Mouse (Mus musculus) MEL (cell line): ENCODE results near the gene Dclk3. TPM values are rescaled to one million over a fixed set of nuclear protein-coding genes. Genes with fewer than 3 reads are reported as not detected.

ENCODE experiments used
- DNase-seq: peaks from one replicate; pipeline ENCODE4 v3.0.0; 2011; ENCODE audit warnings: low read depth, low spot score
- H3K27ac ChIP-seq: 2 replicates; pipeline ENCODE4 v1.5.1; 2012; ENCODE audit warnings: low read depth, mild to moderate bottlenecking, control low read depth, low read length, moderate library complexity; ENCODE audit not compliant: control insufficient read depth
- H3K27me3 ChIP-seq, 2 experiments: fragments of 150-350 bp in 1 of 2; sonication (generic) in 1 of 2; 2 replicates each; pipeline ENCODE4 v1.6.1; 2012; ENCODE audit warnings: low read length in 2 of 2, mild to moderate bottlenecking in 2 of 2, improper control_type of control experiment in 1 of 2, moderate library complexity in 1 of 2; ENCODE audit not compliant: insufficient read depth in 2 of 2, control insufficient read depth in 1 of 2
- H3K36me3 ChIP-seq, 2 experiments: 2 replicates each; pipeline ENCODE4 v1.6.1; 2012 to 2014; ENCODE audit warnings: low read length in 2 of 2, improper control_type of control experiment in 1 of 2, inconsistent platforms in 1 of 2, mild to moderate bottlenecking in 1 of 2; ENCODE audit not compliant: insufficient read depth in 2 of 2, control insufficient read depth in 1 of 2
- H3K4me1 ChIP-seq, 2 experiments: fragments of 150-350 bp in 1 of 2; sonication (generic) in 1 of 2; 2 replicates each; pipeline ENCODE4 v1.6.1; 2012; ENCODE audit warnings: low read length in 2 of 2, improper control_type of control experiment in 1 of 2, mild to moderate bottlenecking in 1 of 2; ENCODE audit not compliant: insufficient read depth in 2 of 2, control insufficient read depth in 1 of 2
- H3K4me3 ChIP-seq, 2 experiments: fragments of 150-350 bp in 1 of 2; sonication (generic) in 1 of 2; 2 replicates each; pipeline ENCODE4 v1.5.1; 2012; ENCODE audit warnings: low read depth in 2 of 2, low read length in 2 of 2, mild to moderate bottlenecking in 2 of 2, moderate library complexity in 2 of 2, control low read depth in 1 of 2, improper control_type of control experiment in 1 of 2; ENCODE audit not compliant: control insufficient read depth in 1 of 2, insufficient read depth in 1 of 2
- H3K79me2 ChIP-seq: 2 replicates; pipeline ENCODE4 v1.6.1; 2012; ENCODE audit warnings: mild to moderate bottlenecking, low read length, moderate library complexity; ENCODE audit not compliant: control insufficient read depth, poor library complexity, insufficient read depth
- H3K9ac ChIP-seq: 2 replicates; pipeline ENCODE4 v1.6.1; 2012; ENCODE audit warnings: low read depth, mild to moderate bottlenecking, control low read depth, low read length, moderate library complexity; ENCODE audit not compliant: control insufficient read depth, poor library complexity, severe bottlenecking
- H3K9me3 ChIP-seq: fragments of 150-350 bp; sonication (generic); replicated peaks from 2 replicates; pipeline ENCODE4 v1.6.1; 2012; ENCODE audit warnings: mild to moderate bottlenecking, low read length, improper control_type of control experiment, moderate library complexity; ENCODE audit not compliant: insufficient read depth
- BHLHE40 ChIP-seq: IDR thresholded peaks from 2 replicates; pipeline ENCODE4 v1.6.1; 2012; ENCODE audit warnings: low read depth, mild to moderate bottlenecking, inconsistent platforms, low read length, improper control_type of control experiment, borderline replicate concordance
- CHD2 ChIP-seq: IDR thresholded peaks from 2 replicates; pipeline ENCODE4 v1.6.1; 2011; ENCODE audit warnings: low read length, improper control_type of control experiment
- E2F4 ChIP-seq: IDR thresholded peaks from 2 replicates; pipeline ENCODE4 v1.6.1; 2011; ENCODE audit warnings: low read depth, low read length, improper control_type of control experiment, borderline replicate concordance
- EP300 ChIP-seq, 2 experiments: IDR thresholded peaks; 2 replicates each; pipeline ENCODE4 v1.6.1; 2011; ENCODE audit warnings: improper control_type of control experiment in 2 of 2, low read length in 2 of 2, low read depth in 1 of 2, mild to moderate bottlenecking in 1 of 2
- GABPA ChIP-seq: IDR thresholded peaks from 2 replicates; pipeline ENCODE4 v1.6.1; 2012; ENCODE audit warnings: low read depth, mild to moderate bottlenecking, inconsistent platforms, low read length, improper control_type of control experiment, moderate library complexity
- GATA1 ChIP-seq: IDR thresholded peaks from 2 replicates; pipeline ENCODE4 v1.6.1; 2011; ENCODE audit warnings: low read depth, low read length, improper control_type of control experiment
- MEF2A ChIP-seq: IDR thresholded peaks from 2 replicates; pipeline ENCODE4 v1.6.1; 2014; ENCODE audit warnings: low read depth, mild to moderate bottlenecking, inconsistent platforms, low read length, improper control_type of control experiment; ENCODE audit not compliant: poor library complexity, insufficient replicate concordance, severe bottlenecking; ENCODE audit errors: extremely low read depth
- MYB ChIP-seq: IDR thresholded peaks from 2 replicates; pipeline ENCODE4 v1.6.1; 2011; ENCODE audit warnings: mild to moderate bottlenecking, low read depth, low read length, improper control_type of control experiment
- POLR2AphosphoS5 ChIP-seq: IDR thresholded peaks from 2 replicates; pipeline ENCODE4 v1.6.1; 2012; ENCODE audit warnings: low read depth, borderline replicate concordance, mild to moderate bottlenecking, inconsistent platforms, low read length, moderate library complexity, mixed read lengths
- RCOR1 ChIP-seq: IDR thresholded peaks from 2 replicates; pipeline ENCODE4 v1.6.1; 2012; ENCODE audit warnings: low read depth, mild to moderate bottlenecking, inconsistent platforms, low read length, improper control_type of control experiment
- SMC3 ChIP-seq: IDR thresholded peaks from 2 replicates; pipeline ENCODE4 v1.6.1; 2011; ENCODE audit warnings: low read depth, low read length, improper control_type of control experiment
- TAL1 ChIP-seq: IDR thresholded peaks from 2 replicates; pipeline ENCODE4 v1.6.1; 2012; ENCODE audit warnings: mild to moderate bottlenecking, inconsistent platforms, low read length, moderate library complexity, mixed read lengths
- TCF12 ChIP-seq: IDR thresholded peaks from 2 replicates; pipeline ENCODE4 v1.6.1; 2014; ENCODE audit warnings: low read depth, mild to moderate bottlenecking, inconsistent platforms, low read length, improper control_type of control experiment, moderate library complexity
- ZKSCAN1 ChIP-seq: IDR thresholded peaks from 2 replicates; pipeline ENCODE4 v1.6.1; 2012; ENCODE audit warnings: low read depth, mild to moderate bottlenecking, inconsistent platforms, low read length, improper control_type of control experiment, moderate library complexity
- ZMIZ1 ChIP-seq: IDR thresholded peaks from 2 replicates; pipeline ENCODE4 v1.6.1; 2012; ENCODE audit warnings: low read depth, mild to moderate bottlenecking, inconsistent platforms, low read length, improper control_type of control experiment, moderate library complexity
- ZNF384 ChIP-seq: IDR thresholded peaks from 2 replicates; pipeline ENCODE4 v1.6.1; 2012; ENCODE audit warnings: low read depth, mild to moderate bottlenecking, inconsistent platforms, low read length, improper control_type of control experiment
- polyA plus RNA-seq, 2 experiments: library from polyadenylated mRNA; stranded (reverse) in 1 of 2; unstranded in 1 of 2; fragments of >175 nt in 1 of 2; fragments of >200 nt in 1 of 2; gene quantifications; 2 replicates each; pipeline versions ENCODE4 v1.2.1 to v1.2.4; 2012; ENCODE audit warnings: low replicate concordance in 2 of 2, low read depth in 1 of 2; ENCODE audit not compliant: insufficient read length in 2 of 2, insufficient read depth in 1 of 2, missing spikeins in 1 of 2
- total RNA-seq: library from RNA; depleted of rRNA; stranded (reverse); fragments of 300-350 nt; gene quantifications from 2 replicates; pipeline ENCODE4 v1.2.3, GENCODE M21; 2012

The Dclk3 gene
- total and polyA plus RNA-seq, 3 experiments = not detected

GRCm38 (mm10) chr9:111523871-111524270, 85.0 kb downstream of the Dclk3 start:
- no peak for TF ChIP-seq ZMIZ1
- no peak for TF ChIP-seq EP300 (IDR thresholded peaks at IDR 0.05; ENCODE audit: low read depth in 1 of 2, low read length in 2 of 2)
- no peak for TF ChIP-seq CHD2
- no peak for TF ChIP-seq POLR2AphosphoS5
- no peak for TF ChIP-seq E2F4
- no peak for TF ChIP-seq SMC3
- TF ChIP-seq MEF2A = no peak
- TF ChIP-seq RCOR1 = no peak
- no peak for TF ChIP-seq BHLHE40
- no peak for DNase-seq
- Histone ChIP-seq H3K9me3 (no peaks in the 10 kb centered on the region), H3K4me3 (no peak overlapping the region), H3K27ac (no peak overlapping the region), H3K27me3 (no peaks in the 10 kb centered on the region), H3K9ac (no peak overlapping the region), H3K79me2 (no peaks in the 10 kb centered on the region), H3K4me1 (no peaks in the 10 kb centered on the region), H3K36me3 (no peaks in the 10 kb centered on the region)

- no peak overlapping the region for H3K27ac ChIP-seq
- no peaks in the 10 kb centered on the region for H3K9me3 ChIP-seq
- no peak overlapping the region for H3K9ac ChIP-seq
- no peak for DNase-seq
- H3K79me2 ChIP-seq = no peaks in the 10 kb centered on the region
- no peaks in the 10 kb centered on the region for H3K36me3 ChIP-seq
- H3K4me1 ChIP-seq = no peaks in the 10 kb centered on the region
- no peak for TF ChIP-seq TCF12
- TF ChIP-seq MYB = no peak
- TF ChIP-seq GABPA = no peak
- no peak for TF ChIP-seq MEF2A
- TF ChIP-seq ZNF384 = no peak
- no peak for TF ChIP-seq ZKSCAN1
- TF ChIP-seq GATA1 = no peak
- no peak for TF ChIP-seq TAL1
- TF ChIP-seq SMC3 = no peak
- no peak for TF ChIP-seq EP300 (IDR thresholded peaks at IDR 0.05; ENCODE audit: low read depth in 1 of 2, low read length in 2 of 2)
- no peaks in the 10 kb centered on the region for H3K27me3 ChIP-seq
- no peak overlapping the region for H3K4me3 ChIP-seq
These were observed 96.0 kb downstream of the Dclk3 start for GRCm38 (mm10) chr9:111534744-111535423.
